Mouse (Mus musculus) layer of hippocampus, adult 2 months (tissue): Measurements from ENCODE around the gene Gatc. TPM values are rescaled to one million over a fixed set of nuclear protein-coding genes. Genes with fewer than 3 reads are reported as not detected.
A peak's percentile ranks its signal among the peaks of the same experiment; 100 is the strongest.

Experiments used
- DNase-seq, 2 experiments: peaks; one replicate each; pipeline ENCODE4 v3.0.0; 2022; ENCODE audit warnings: low spot score in 2 of 2
- H3K27ac ChIP-seq: fragments of 200-600 bp; 2 replicates; pipeline ENCODE4 v1.8.1; 2022
- H3K4me3 ChIP-seq: fragments of 200-600 bp; 2 replicates; pipeline ENCODE4 v1.8.1; 2022; ENCODE audit warnings: mild to moderate bottlenecking
- CTCF ChIP-seq: fragments of 200-600 bp; conservative IDR thresholded peaks from 2 replicates; pipeline ENCODE4 v1.8.1; 2022; ENCODE audit warnings: antibody characterized with exemption, mild to moderate bottlenecking, moderate library complexity
- total RNA-seq, 2 experiments: library from RNA; stranded (reverse); gene quantifications; 2 replicates each; pipeline ENCODE4 v1.2.3; 2021

Gene Gatc
- total RNA-seq, 2 experiments from 2014 or later = 19.5 to 20.8 TPM

GRCm38 (mm10) chr5:115355070-115355469 lies 14.1 kb upstream of the Gatc start:
- no peak overlapping the region for H3K27ac ChIP-seq
- DNase-seq = no peak
- H3K4me3 ChIP-seq = no peak overlapping the region
- no peak for TF ChIP-seq CTCF

GRCm38 (mm10) chr5:115351348-115351747 lies 10.4 kb upstream of the Gatc start:
- peak; percentile 34 for TF ChIP-seq CTCF
- no peak for DNase-seq
- Histone ChIP-seq H3K27ac (no peak overlapping the region), H3K4me3 (no peak overlapping the region)

- no peak for TF ChIP-seq CTCF
- peak overlapping the region; percentile 93 for H3K27ac ChIP-seq
- H3K4me3 ChIP-seq = peak overlapping the region; percentile 93
- DNase-seq = no peak
Measured at GRCm38 (mm10) chr5:115349225-115349555, 8.2 kb upstream of the Gatc start.

- Histone ChIP-seq H3K27ac (peak within 1 kb of the TSS; percentile 93), H3K4me3 (peak within 1 kb of the TSS; percentile 93)
- DNase-seq = peak; percentile 98 to 99
- peak; percentile 62 for TF ChIP-seq CTCF
Measured at GRCm38 (mm10) chr5:115348546-115349224, 7.7 kb upstream of the Gatc start, which contains the start of gene Cox6a1. Cox6a1 (minus strand) TSS chr5:115348981.

- peak; percentile 98 for TF ChIP-seq CTCF
Measured at GRCm38 (mm10) chr5:115347564-115347963, 6.6 kb upstream of the Gatc start.

GRCm38 (mm10) chr5:115341314-115342165 lies 562 bp upstream of the Gatc start:
- Histone ChIP-seq H3K27ac (peak overlapping the region; percentile 93), H3K4me3 (peak overlapping the region; percentile 91)
- no peak for TF ChIP-seq CTCF
- DNase-seq = no peak

More at GRCm38 (mm10) chr5:115347564-115347963, 6.6 kb upstream of the Gatc start:
- peak; percentile 64 to 80 for DNase-seq
- Histone ChIP-seq H3K4me3 (peak overlapping the region; percentile 93), H3K27ac (peak overlapping the region; percentile 93; the same call in 1 of the 2 replicates)

- peak overlapping the region; percentile 93; the same call in 1 of the 2 replicates for H3K27ac ChIP-seq
- H3K4me3 ChIP-seq = peak overlapping the region; percentile 91
- DNase-seq = no peak
- TF ChIP-seq CTCF = no peak
Measured at GRCm38 (mm10) chr5:115340007-115340406, 971 bp downstream of the Gatc start.

- TF ChIP-seq CTCF = no peak
- no peak for DNase-seq
- Histone ChIP-seq H3K27ac (peak overlapping the region; percentile 59), H3K4me3 (no peak overlapping the region)
Measured at GRCm38 (mm10) chr5:115333626-115334025, 7.4 kb downstream of the Gatc start.

GRCm38 (mm10) chr5:115330955-115331354 lies 10.0 kb downstream of the Gatc start:
- H3K4me3 ChIP-seq = no peak overlapping the region
- no peak for TF ChIP-seq CTCF
- H3K27ac ChIP-seq = peak overlapping the region; percentile 19; the same call in 1 of the 2 replicates
- DNase-seq = no peak

GRCm38 (mm10) chr5:115327610-115328548 lies 13.1 kb downstream of the Gatc start:
- H3K4me3 ChIP-seq = peak overlapping the region; percentile 92
- peak in 1 of 2 experiments; percentile 48 for DNase-seq
- H3K27ac ChIP-seq = peak overlapping the region; percentile 95
- TF ChIP-seq CTCF = no peak

- peak within 1 kb of the TSS; percentile 95 for H3K27ac ChIP-seq
- peak; percentile 94 to 96 for DNase-seq
- TF ChIP-seq CTCF = no peak
- H3K4me3 ChIP-seq = peak within 1 kb of the TSS; percentile 92
Measured at GRCm38 (mm10) chr5:115326875-115327609, 13.9 kb downstream of the Gatc start, which contains the start of gene Srsf9. Srsf9 (plus strand) TSS chr5:115327177.
